Mouse (Mus musculus) midbrain, embryonic 11.5 days (tissue): ENCODE measurements around the gene Gm14391. TPM values are rescaled to one million over a fixed set of nuclear protein-coding genes. Genes with fewer than 3 reads are reported as not detected.
"Not testable (repeated sequence)": the region's sequence is repeated elsewhere in the genome, so short reads cannot be mapped to it uniquely, and the experiment has no call there.

Source experiments
- ATAC-seq: fragments of 200-750 bp; cut with Nextera tagmentation; 2 replicates; pipeline ENCODE4 v1.8.0; 2017; ENCODE audit warnings: moderate TSS enrichment, moderate library complexity; ENCODE audit not compliant: low FRiP score
- DNase-seq: peaks from one replicate; pipeline ENCODE4 v3.0.0; 2015; ENCODE audit warnings: low spot score; ENCODE audit errors: missing footprints
- H3K27ac ChIP-seq: fragments of 300-500 bp; sonication (generic); 2 replicates; pipeline ENCODE4 v1.5.1; 2014; ENCODE audit warnings: low read depth, low read length
- H3K27me3 ChIP-seq: fragments of 300-500 bp; sonication (generic); 2 replicates; pipeline ENCODE4 v1.6.1; 2014; ENCODE audit warnings: mild to moderate bottlenecking, low read length, moderate library complexity, mixed read lengths; ENCODE audit not compliant: control insufficient read depth, insufficient read depth
- H3K36me3 ChIP-seq: fragments of 300-500 bp; sonication (generic); 2 replicates; pipeline ENCODE4 v1.6.1; 2014; ENCODE audit warnings: mild to moderate bottlenecking, low read length, moderate library complexity, mixed read lengths; ENCODE audit not compliant: control insufficient read depth, insufficient read depth
- H3K4me1 ChIP-seq: fragments of 300-500 bp; sonication (generic); 2 replicates; pipeline ENCODE4 v1.6.1; 2014; ENCODE audit warnings: low read length; ENCODE audit not compliant: control insufficient read depth, insufficient read depth
- H3K4me2 ChIP-seq: fragments of 300-500 bp; sonication (generic); 2 replicates; pipeline ENCODE4 v1.6.1; 2014; ENCODE audit warnings: mild to moderate bottlenecking, moderate library complexity
- H3K4me3 ChIP-seq: fragments of 300-500 bp; sonication (generic); 2 replicates; pipeline ENCODE4 v1.5.1; 2014; ENCODE audit warnings: low read depth, low read length
- H3K9ac ChIP-seq: fragments of 300-500 bp; sonication (generic); 2 replicates; pipeline ENCODE4 v1.6.1; 2014; ENCODE audit warnings: low read length
- H3K9me3 ChIP-seq: fragments of 300-500 bp; sonication (generic); 2 replicates; pipeline ENCODE4 v1.6.1; 2016; ENCODE audit warnings: low read length; ENCODE audit not compliant: control insufficient read depth
- WGBS: fragments of 180-500 bp; shearing (Covaris S2); extraction: QIAGEN DNeasy Blood & Tissue Kit; methylation state at CpG from one replicate; pipeline ENCODE4 v1.1.7; 2014; 5-methylcytosine and 5-hydroxymethylcytosine counted together
- polyA plus RNA-seq: library from polyadenylated mRNA; unstranded; fragments of >200 nt; fragmentation: Nextera tagmentation; extraction: Ambion mirVana; gene quantifications from 2 replicates; pipeline ENCODE4 v1.2.1, GENCODE M21; 2014

Gene Gm14391
- polyA plus RNA-seq, 1 experiment from 2014 or later = 5.0 TPM

- DNase-seq, H3K9me3 ChIP-seq, H3K27ac ChIP-seq, H3K9ac ChIP-seq, H3K4me2 ChIP-seq, H3K4me1 ChIP-seq, H3K36me3 ChIP-seq, ATAC-seq, H3K4me3 ChIP-seq, H3K27me3 ChIP-seq: not testable (repeated sequence)
- WGBS = 91% methylated on average over 4 of the region's 4 CpGs
Measured at GRCm38 (mm10) chr2:175161438-175161837, 45.3 kb downstream of the Gm14391 start.

DNA sequence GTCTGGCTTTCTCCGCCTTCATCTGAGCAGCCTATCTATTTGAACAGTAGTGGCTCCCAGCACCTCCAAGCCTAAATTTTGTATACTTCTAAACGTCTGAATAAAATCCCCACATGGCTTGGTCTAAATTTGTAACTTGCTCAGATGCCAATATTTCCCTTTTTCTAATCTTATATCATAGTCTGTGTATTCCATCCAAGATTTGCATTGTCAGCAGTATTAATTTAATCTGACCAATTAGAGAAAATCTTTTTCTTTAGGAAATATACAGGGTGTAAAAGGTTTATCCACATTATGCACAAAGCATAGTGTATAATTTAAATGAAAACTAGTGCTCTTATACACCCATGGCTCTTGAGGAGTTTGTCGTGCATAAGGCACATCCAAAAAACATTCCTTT is 48.1 kb downstream of the Gm14391 start:
- DNase-seq = no peak
- Histone ChIP-seq H3K27ac (no peak overlapping the region), H3K36me3 (no peaks in the 10 kb centered on the region), H3K27me3 (no peaks in the 10 kb centered on the region), H3K4me1 (no peaks in the 10 kb centered on the region), H3K9ac (no peak overlapping the region), H3K9me3 (no peaks in the 10 kb centered on the region), H3K4me2 (no peak overlapping the region), H3K4me3 (no peak overlapping the region)
- 84% methylated on average over 3 of the region's 3 CpGs for WGBS
- ATAC-seq = no peak

- ATAC-seq (no peak), DNase-seq (no peak)
- H3K27me3 ChIP-seq = no peaks in the 10 kb centered on the region
- H3K9me3 ChIP-seq = no peaks in the 10 kb centered on the region
- no peak overlapping the region for H3K4me3 ChIP-seq
- no peak overlapping the region for H3K27ac ChIP-seq
- WGBS = 92% methylated on average over 13 of the region's 13 CpGs
- H3K36me3 ChIP-seq = no peaks in the 10 kb centered on the region
- H3K9ac ChIP-seq = no peak overlapping the region
- H3K4me2 ChIP-seq = no peak overlapping the region
- no peaks in the 10 kb centered on the region for H3K4me1 ChIP-seq
Measured at GRCm38 (mm10) chr2:175156696-175157095, 50.0 kb downstream of the Gm14391 start.

GRCm38 (mm10) chr2:175141993-175142295 is 64.8 kb downstream of the Gm14391 start, which contains the start of gene Gm14399:
Gene Gm14399, minus strand, starts transcription at chr2:175142012.
- Histone ChIP-seq H3K4me3 (peak within 1 kb of the TSS; percentile 36), H3K4me2 (peak within 1 kb of the TSS; percentile 32; the same call in 1 of the 2 replicates), H3K9ac (peak within 1 kb of the TSS; percentile 42; the same call in 1 of the 2 replicates)
- not testable (repeated sequence) for H3K27ac ChIP-seq, H3K36me3 ChIP-seq, ATAC-seq, H3K9me3 ChIP-seq, H3K27me3 ChIP-seq, H3K4me1 ChIP-seq, DNase-seq
- 0% methylated on average over 1 of the region's 2 CpGs for WGBS

- DNase-seq = peak; percentile 85
- H3K9me3 ChIP-seq, H3K27ac ChIP-seq, H3K27me3 ChIP-seq, H3K36me3 ChIP-seq, H3K4me1 ChIP-seq, ATAC-seq: not testable (repeated sequence)
- Histone ChIP-seq H3K9ac (peak overlapping the region; percentile 42; the same call in 1 of the 2 replicates), H3K4me2 (peak overlapping the region; percentile 32; the same call in 1 of the 2 replicates), H3K4me3 (peak overlapping the region; percentile 36)
- 3% methylated on average over 20 of the region's 25 CpGs for WGBS
Measured at GRCm38 (mm10) chr2:175141118-175141992, 65.4 kb downstream of the Gm14391 start.

Other genes with a start within 250 kb of the Gm14391 start
- gene Gm14444, start 196.7 kb downstream of the Gm14391 start, polyA plus RNA-seq = not detected in 2 replicates
- gene Gm14393, start 139.1 kb downstream of the Gm14391 start, polyA plus RNA-seq = 1.7 TPM in 1 of 2 replicates, not detected in the other
- gene Gm14399, start 64.9 kb downstream of the Gm14391 start, polyA plus RNA-seq = 5.9 and 9.0 TPM in 2 replicates
- 0.66 and 0.81 TPM in 2 replicates for gene Gm14443, start 31.0 kb downstream of the Gm14391 start, polyA plus RNA-seq
- gene Gm14440, start 68.2 kb upstream of the Gm14391 start, polyA plus RNA-seq = 2.1 and 5.2 TPM in 2 replicates
- 26.0 and 28.2 TPM in 2 replicates for gene Gm4631, start 131.3 kb upstream of the Gm14391 start, polyA plus RNA-seq
- gene Zfp968, start 165.5 kb upstream of the Gm14391 start, polyA plus RNA-seq = 7.1 and 7.9 TPM in 2 replicates
- gene Gm4724, start 228.9 kb upstream of the Gm14391 start, polyA plus RNA-seq = 11.1 and 11.2 TPM in 2 replicates